Mouse (Mus musculus) lung, postnatal 10 days (tissue): ENCODE data around the gene Nup133.
A peak's percentile ranks its signal among the peaks of the same experiment; 100 is the strongest.

Experiments used
- DNase-seq: peaks from one replicate; pipeline ENCODE4 v3.0.0; 2021

Nup133 gene

GRCm38 (mm10) chr8:123950077-123950802, 1.2 kb upstream of the Nup133 start:
- DNase-seq: peak; percentile 75

- no peak for DNase-seq
Measured at GRCm38 (mm10) chr8:123949686-123949986, 571 bp upstream of the Nup133 start.

- no peak for DNase-seq
Measured at GRCm38 (mm10) chr8:123929026-123929425, 20.0 kb downstream of the Nup133 start.

GRCm38 (mm10) chr8:123925671-123926070, 23.4 kb downstream of the Nup133 start:
- no peak for DNase-seq

GRCm38 (mm10) chr8:123924719-123925118, 24.3 kb downstream of the Nup133 start:
- DNase-seq: peak; percentile 92

GRCm38 (mm10) chr8:123914635-123915034, 34.4 kb downstream of the Nup133 start:
- DNase-seq: no peak

- no peak for DNase-seq
Measured at GRCm38 (mm10) chr8:123912265-123912664, 36.8 kb downstream of the Nup133 start.

- no peak for DNase-seq
Measured at GRCm38 (mm10) chr8:123907604-123908003, 41.5 kb downstream of the Nup133 start.

- no peak for DNase-seq
Measured at GRCm38 (mm10) chr8:123902653-123903052, 46.4 kb downstream of the Nup133 start.

GRCm38 (mm10) chr8:123899366-123899765, 49.7 kb downstream of the Nup133 start:
- DNase-seq: peak; percentile 46

- DNase-seq: no peak
Measured at GRCm38 (mm10) chr8:123898576-123898975, 50.5 kb downstream of the Nup133 start.

GRCm38 (mm10) chr8:123896774-123897173, 52.3 kb downstream of the Nup133 start:
- no peak for DNase-seq

GRCm38 (mm10) chr8:123896366-123896761, 52.7 kb downstream of the Nup133 start:
- no peak for DNase-seq

GRCm38 (mm10) chr8:123895680-123896365, 53.2 kb downstream of the Nup133 start:
- DNase-seq: no peak

GRCm38 (mm10) chr8:123895230-123895629, 53.8 kb downstream of the Nup133 start:
- no peak for DNase-seq

GRCm38 (mm10) chr8:123894502-123895097, 54.5 kb downstream of the Nup133 start, which contains the start of gene Acta1:
Acta1 (minus strand) TSS chr8:123894751.
- DNase-seq: no peak

- no peak for DNase-seq
Measured at GRCm38 (mm10) chr8:123893413-123893812, 55.7 kb downstream of the Nup133 start.

GRCm38 (mm10) chr8:123892586-123893155, 56.4 kb downstream of the Nup133 start:
- DNase-seq: no peak

GRCm38 (mm10) chr8:123891883-123892585, 57.0 kb downstream of the Nup133 start:
- DNase-seq: no peak

- DNase-seq: peak; percentile 59
Measured at GRCm38 (mm10) chr8:123891271-123891670, 57.8 kb downstream of the Nup133 start.

- no peak for DNase-seq
Measured at GRCm38 (mm10) chr8:123889797-123890196, 59.3 kb downstream of the Nup133 start.

GRCm38 (mm10) chr8:123887956-123888355, 61.1 kb downstream of the Nup133 start:
- DNase-seq: no peak

GRCm38 (mm10) chr8:123887163-123887562, 61.9 kb downstream of the Nup133 start:
- no peak for DNase-seq
